Mouse (Mus musculus) bone marrow, adult 2 months (tissue): ENCODE data around the gene Pts.

Source experiments
- CTCF ChIP-seq: fragments of 200-500 bp; IDR thresholded peaks from 2 replicates; pipeline ENCODE4 v1.5.1; 2011; ENCODE audit warnings: low read length, control low read depth; ENCODE audit not compliant: control insufficient read depth, insufficient read depth
- POLR2A ChIP-seq: fragments of 200-500 bp; IDR thresholded peaks from 2 replicates; pipeline ENCODE4 v1.6.1; 2011; ENCODE audit warnings: low read depth, mild to moderate bottlenecking, control low read depth, low read length, borderline replicate concordance; ENCODE audit not compliant: control insufficient read depth

DNA sequence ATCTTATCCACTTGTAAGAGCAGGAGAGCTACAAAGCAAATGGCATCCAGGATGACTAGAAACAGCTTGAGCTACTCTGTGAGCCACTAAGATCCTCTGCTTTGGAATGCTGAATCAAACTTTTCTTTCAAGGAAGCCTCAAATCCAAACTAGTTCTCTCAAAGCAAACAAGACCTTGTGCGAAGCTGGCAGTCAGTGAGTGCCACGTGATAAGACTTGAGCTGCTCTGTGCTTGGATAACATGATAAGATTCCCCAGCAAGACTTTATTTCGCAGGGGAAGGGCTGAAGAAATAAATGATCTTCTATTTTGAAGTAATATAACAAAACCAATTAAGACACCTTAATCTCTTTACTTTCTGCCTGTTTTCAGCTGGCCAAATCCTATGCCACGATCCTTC, 37.4 kb upstream of the Pts start:
- TF ChIP-seq CTCF (no peak), POLR2A (no peak)
